Mouse (Mus musculus) E14TG2a.4 (cell line): ENCODE results near the gene Rapgef4.

Source experiments
- CTCF ChIP-seq: conservative IDR thresholded peaks from 2 replicates; pipeline ENCODE4 v1.5.1; 2014; ENCODE audit warnings: low read length
- POU5F1 ChIP-seq: IDR thresholded peaks from 2 replicates; pipeline ENCODE4 v1.6.1; 2014; ENCODE audit warnings: low read length, borderline replicate concordance

GRCm38 (mm10) chr2:72129612-72130311, 148.7 kb downstream of the Rapgef4 start:
- TF ChIP-seq CTCF: no peak
- no peak for TF ChIP-seq POU5F1
